Mouse (Mus musculus): Measurements from ENCODE around the gene Stt3a.

DNA sequence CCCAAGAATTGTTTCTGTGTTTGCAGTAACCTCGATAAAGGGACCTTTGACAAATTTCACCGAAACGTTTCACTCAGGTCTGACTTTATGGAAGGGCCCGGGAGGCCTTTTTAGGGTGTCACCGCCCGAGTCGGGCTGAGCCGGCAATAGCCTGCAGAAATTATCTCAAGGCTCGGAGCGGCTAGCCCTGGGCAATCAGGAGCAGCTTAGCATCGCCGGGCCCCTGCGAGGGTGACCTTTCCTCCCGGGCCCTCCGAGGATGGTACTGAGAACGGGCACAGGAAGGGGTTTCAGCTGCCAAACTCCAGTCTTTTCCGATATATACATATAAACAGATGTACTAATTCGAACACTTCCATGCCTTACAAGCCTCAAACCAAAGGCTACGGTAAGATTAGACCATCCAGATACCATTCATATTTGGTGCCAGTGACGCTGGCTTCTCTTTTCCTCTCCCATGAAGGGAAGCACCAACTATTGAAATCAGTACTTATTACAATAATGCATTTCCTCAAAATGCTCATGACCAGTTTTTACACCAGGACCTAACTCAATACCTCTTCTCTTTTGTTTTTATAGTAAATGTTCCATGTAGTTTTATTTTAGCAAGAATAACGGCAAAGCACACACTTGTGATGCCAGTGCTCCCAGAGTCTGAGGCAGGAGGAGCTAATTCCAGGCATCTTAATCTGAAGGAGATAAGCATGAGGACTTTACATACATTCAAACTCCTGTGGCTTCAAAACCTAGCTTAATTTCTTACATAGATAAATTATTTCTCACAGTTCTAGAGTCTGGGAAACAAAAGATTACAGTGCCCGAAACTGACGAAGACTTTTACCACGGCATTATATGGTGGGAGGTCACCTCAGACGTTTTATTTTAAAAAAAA lies 923 bp upstream of the Stt3a start:
- TF ChIP-seq CTCF (IDR thresholded peaks at IDR 0.05; ENCODE audit: low read depth), result no peak
- TF ChIP-seq EP300 (IDR thresholded peaks at IDR 0.05; ENCODE audit: low read depth), result no peak
